Mouse (Mus musculus) neural tube, embryonic 10.5 days (tissue): Measurements from ENCODE around the gene 3110009E18Rik.

ENCODE experiments used
- DNase-seq: peaks from one replicate; pipeline ENCODE4 v3.0.0-alpha.2; 2017; ENCODE audit warnings: low spot score; ENCODE audit errors: extremely low spot score

3110009E18Rik gene

GRCm38 (mm10) chr1:120101227-120101609, 19.8 kb upstream of the 3110009E18Rik start:
- no peak for DNase-seq

DNA sequence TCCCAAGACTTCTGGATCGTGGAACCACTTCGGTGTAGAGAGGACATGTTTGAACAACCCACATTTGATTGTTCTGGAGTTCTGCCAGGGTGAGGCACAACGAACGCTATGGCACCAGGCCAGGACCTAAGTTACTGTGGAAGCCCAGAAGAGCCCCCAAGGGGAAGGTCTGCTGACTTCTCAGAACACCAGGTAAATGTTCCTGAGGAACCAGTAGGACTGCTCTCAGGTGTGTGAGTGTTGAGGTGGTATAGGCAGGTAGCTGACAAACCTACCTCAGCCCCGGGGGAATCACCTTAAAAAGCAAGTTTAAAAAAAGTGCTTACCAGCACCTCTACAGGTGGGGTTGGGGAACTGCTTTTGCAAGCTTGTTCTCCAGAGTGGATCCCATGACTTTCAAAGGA, 15.4 kb upstream of the 3110009E18Rik start:
- no peak for DNase-seq

GRCm38 (mm10) chr1:120109741-120110432, 11.1 kb upstream of the 3110009E18Rik start:
- DNase-seq = no peak

DNA sequence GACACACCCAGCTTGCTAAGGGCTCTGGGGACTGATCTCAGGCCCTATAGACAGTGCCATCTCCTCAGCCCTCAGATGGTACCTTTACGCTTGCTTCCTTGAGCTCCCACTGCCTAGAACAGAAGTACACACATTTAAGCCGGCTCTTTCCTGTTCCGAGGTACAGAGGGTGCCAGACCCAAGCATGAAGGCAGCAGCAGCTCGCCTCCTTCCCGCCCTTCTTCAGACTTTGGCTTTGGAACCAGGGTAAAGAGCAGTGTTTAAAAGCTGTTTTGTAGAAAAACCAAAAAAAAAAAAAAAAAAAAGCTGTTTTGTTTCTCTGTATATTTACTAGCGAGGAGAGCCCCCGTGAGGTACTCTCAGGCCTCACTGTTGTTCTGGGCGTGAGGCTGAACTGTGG, 9.2 kb upstream of the 3110009E18Rik start:
- no peak for DNase-seq

DNA sequence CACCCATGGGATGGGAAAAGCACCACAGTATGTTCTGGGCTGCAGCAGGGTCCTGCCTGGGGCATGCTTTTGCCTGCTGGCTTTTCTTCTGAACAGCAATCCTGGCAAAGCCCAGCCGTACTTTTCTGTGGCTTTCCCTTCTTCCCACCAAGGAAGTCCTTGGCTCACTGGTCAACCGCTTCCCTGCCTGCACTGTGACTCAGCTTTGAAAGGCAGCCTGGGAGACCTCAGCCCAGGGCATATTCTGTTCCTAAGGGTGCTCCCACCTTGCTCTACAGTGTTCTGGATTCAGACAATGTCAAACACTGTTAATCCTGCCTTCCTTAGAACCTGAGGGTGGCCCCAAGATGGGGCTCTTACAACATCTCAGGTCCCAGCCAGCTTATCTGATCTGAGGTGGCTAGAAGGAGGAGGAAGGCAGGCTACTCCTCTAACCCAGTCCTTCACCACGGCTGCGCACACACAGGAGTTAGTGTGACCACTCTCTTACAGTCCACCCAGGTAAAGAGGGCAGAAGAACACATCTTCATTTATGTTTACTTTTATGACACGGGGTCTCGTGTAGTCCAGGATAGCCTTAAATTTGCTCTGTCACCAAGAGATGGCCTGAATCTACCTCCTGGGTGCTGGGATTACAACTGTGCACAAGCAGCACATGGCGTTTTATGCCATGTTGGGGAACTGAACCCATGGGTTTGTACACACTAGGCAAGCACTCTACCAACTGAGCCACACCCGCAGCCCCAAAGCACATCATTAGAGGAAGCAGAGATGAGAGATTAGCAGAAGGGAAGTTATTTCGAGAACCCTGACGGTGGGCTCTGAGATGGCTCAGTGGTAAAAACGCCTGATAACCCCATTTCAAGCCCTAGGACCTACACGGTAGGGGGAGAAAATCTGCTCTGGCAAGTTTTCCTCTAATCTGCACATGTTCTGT, 8.5 kb upstream of the 3110009E18Rik start:
- no peak for DNase-seq

DNA sequence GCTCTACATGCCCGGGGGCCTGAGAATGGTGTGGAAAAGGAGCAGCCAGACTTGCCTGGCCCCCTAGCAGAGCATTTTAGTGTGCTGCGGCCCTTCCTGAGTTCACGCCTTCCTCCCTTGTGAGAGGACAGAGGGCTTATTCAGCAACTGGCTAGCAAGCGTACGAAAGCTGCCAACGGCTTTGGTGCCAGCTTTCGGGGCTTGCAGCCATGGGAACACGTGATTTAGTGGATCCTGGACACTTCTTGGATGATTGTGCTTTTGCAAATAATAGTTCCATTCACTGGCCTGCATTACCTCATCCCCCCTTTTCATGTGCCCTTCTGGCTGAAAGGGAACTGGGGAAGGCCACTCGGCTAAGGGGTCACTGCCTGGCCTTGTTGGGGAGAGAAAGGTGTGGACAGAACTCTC, 5.3 kb upstream of the 3110009E18Rik start:
- DNase-seq = no peak

GRCm38 (mm10) chr1:120116106-120116505, 4.9 kb upstream of the 3110009E18Rik start:
- no peak for DNase-seq

- no peak for DNase-seq
Observed at GRCm38 (mm10) chr1:120118854-120119253, 2.1 kb upstream of the 3110009E18Rik start.

DNA sequence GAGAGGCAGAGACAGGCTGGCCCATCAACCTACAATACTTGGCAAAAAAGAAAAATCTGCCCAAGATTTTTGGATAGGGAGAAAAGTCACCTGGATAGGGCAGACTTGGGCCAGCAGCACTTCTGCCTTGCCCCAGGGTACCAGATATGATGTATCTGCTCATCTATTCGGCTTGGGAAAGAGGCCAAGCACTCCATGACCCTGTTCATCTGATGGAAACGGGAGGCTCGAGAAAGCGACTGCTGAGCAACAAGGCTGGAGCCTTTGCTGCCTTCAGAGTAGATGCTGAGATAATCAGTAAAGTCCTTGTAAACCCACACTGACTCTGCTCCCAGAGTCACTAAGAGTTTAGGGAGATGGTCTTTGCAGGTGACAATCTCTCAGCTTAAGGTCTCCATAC, 1.6 kb upstream of the 3110009E18Rik start:
- DNase-seq = no peak

GRCm38 (mm10) chr1:120120141-120120968, 632 bp upstream of the 3110009E18Rik start:
- DNase-seq = no peak

DNA sequence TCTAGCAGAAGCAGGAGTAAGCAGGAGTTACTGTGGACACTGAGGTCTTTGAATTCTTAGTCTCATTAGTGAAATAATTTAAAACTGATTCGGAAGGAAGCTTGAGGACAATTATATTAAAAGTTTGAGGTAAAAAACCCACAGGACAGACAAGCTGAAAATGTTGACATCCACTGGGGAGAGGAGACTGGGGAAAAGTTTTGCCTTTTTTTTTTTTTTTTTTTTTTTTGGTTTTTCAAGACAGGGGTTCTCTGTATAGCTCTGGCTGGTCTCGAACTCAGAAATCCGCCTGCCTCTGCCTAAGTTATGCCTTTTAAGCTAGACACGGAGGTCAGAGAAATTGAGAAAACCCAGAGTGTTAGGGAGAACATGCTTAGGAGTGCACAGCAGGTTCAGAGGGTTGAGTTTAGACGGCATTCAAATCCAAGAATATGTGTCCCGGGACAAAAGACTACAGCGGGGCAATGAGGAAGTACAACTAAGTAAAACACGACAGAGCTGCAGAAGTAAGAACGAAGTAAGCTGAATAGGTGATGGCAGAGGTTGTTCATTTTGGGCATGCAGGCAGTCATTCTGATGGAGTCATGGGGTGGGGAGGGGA, 1.0 kb downstream of the 3110009E18Rik start:
- no peak for DNase-seq

DNA sequence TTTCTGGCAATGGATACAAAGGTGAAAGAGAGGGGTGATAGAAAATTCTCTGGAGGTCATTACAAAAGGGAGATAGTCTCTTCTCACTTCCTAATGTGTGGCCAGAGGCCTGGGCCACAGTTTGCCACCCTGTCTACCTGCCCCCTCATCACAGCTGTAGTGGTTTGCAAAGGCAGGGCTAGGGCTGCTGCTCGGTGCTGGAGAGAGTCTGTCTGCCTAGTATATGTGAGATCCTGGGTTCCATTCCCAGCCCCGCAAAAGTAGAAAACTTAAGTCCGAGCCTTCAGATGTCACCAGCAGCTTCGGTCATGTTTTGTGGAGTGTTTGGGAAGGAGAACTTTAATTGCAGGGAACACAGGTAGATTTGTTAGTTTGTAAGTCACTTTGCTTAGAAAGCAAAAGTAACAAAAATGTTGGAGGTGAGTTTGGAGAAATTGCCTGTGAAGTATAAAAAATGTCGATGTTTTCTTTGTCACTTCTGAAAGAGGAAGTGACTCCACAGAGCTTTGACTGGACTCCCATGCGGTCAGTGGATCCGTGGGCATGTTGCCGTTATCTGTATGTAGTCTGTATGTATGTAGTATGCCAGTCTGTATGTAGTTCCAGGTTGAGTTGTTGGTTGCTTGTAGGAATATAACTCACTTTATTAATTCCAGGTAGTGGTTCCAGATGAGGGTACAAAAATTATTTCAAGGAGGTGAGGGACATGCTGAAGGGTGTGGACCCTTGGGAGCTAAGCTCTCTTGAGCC, 1.8 kb downstream of the 3110009E18Rik start:
- no peak for DNase-seq

- DNase-seq = no peak
Observed at GRCm38 (mm10) chr1:120124839-120125238, 3.9 kb downstream of the 3110009E18Rik start.

DNA sequence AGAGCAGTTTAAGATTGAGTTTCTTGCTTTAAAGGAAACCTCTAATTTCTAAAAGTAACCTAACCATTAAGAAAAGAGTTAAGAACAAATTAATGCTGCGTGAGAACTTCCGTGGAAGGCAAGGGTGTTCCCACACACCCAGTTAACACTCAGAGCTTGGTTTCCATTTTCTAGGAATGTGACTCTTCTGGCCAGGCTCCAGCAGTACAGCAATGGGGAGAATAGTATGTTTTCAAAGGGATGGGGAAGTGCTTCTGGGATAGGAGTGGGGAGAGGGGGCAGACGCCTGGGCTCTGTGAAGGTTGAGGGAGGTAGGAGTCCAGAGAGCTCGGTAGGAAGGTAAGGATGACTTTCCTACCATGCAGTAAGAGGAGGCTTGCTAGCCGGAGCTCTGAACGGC, 4.5 kb downstream of the 3110009E18Rik start:
- no peak for DNase-seq

DNA sequence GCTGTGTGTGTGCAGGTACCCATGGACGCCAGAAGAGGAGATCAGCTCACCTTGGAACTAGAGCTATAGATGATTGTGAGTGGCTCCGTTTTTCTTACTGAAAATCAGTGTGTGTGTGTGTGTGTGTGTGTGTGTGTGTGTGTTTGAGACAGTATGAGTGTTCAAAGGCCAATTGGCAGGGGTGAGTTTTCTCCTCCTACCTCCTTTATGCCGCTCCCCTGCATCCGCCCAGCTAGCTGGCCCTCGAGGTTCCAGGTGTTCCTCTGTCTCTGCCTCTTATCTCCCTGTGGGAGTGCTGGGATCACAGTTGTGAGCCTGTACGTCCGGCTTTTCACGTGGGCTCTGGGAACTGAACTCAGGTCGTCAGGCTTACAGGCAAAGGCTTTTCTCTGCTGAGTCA, 5.3 kb downstream of the 3110009E18Rik start:
- no peak for DNase-seq

- DNase-seq = no peak
Observed at GRCm38 (mm10) chr1:120132376-120132775, 11.4 kb downstream of the 3110009E18Rik start.

DNA sequence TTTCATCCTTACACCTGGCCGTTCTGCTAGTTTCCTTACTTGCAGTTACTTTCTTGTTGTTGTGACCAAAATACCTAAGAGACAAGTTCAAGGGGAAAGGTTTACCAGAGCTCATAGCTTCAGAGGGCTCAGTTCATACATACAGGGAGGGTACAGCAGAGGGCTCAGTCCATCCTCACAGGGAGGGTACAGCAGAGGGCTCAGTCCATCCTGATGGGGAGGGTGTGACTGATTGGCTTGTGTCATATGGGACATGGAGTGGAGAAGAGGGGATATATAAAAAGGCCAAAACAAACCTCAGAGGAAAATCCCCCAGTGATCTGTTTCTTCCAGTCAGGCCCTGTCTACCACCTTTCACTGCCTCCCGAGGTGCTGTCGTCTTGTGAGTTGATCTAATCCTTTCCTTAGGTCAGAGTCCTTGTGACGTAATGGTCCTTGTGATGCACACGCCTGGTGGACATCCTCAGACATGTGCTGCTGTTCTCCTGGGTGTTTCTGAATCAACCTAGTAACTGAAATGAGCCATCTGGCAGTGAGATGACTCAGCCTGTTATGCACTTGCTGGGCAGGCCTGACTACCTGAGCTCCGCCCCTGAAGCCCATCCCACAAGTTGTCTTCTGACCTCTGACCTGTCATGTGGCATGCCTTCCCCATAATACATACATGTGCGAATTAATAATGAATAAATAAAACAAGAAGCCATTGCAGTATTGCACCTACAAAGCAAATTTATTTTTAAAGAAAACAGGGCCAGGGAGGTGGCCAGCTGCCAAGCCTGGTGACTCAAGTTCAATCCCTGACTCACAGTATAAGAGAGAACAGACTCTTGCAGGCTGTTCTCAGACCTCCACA, 15.2 kb downstream of the 3110009E18Rik start:
- DNase-seq = no peak

DNA sequence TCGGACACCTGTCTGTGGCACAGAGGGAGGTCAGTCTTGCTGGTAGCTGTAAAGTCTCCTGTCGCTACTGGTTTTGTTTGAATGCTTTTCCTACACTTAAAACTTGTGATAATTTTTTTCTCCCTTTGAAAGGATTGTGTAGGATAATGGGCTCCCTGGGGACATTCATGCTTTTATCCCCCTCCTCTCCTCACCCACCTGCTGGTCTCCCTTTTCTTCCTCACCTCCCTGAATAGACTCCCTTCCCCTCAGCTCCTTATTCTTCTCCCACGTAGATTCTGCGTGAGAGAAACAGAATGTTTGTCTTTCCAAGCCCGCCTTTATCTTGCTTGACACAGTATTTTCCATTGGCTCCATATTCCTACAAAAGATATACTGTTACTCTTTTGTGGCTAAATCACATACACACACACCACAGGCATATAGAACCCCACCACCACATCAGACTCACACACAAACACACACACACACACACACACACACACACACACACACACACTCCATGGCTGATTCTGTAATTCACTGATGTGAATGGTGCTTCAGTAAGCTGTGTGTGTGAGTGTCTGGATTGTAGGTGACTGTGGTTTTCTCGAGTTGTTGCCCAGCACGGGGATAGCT, 18.0 kb downstream of the 3110009E18Rik start:
- no peak for DNase-seq

DNA sequence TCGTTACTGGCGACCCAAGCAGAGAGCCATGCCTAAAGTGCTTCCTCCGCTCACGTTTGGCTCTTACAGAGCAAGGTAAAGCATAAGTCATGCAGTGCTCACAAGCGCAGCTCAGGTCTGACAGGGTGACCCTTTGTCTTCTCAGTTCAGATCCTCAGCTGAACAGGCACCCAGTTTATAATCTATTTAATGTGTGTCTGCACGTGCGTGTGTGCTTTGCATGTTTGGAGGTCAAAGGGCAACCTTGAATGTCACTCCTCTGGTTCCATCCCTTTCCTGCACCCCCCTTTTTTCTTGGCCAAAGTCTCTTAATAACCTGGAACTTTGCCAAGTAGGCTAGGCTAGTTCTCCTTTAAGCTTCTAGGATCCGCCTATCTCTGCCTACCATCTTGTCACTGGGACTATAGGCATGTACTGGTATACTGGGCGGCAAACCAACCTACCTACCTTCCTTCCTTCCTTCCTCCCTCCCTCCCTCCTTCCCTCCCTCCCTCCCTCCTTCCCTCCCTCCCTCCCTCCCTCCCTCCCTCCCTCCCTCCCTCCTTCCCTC, 19.2 kb downstream of the 3110009E18Rik start:
- DNase-seq = no peak
